Comparison of ENCODE assay signal across 10 mouse cellular contexts in the genomic region with DNA sequence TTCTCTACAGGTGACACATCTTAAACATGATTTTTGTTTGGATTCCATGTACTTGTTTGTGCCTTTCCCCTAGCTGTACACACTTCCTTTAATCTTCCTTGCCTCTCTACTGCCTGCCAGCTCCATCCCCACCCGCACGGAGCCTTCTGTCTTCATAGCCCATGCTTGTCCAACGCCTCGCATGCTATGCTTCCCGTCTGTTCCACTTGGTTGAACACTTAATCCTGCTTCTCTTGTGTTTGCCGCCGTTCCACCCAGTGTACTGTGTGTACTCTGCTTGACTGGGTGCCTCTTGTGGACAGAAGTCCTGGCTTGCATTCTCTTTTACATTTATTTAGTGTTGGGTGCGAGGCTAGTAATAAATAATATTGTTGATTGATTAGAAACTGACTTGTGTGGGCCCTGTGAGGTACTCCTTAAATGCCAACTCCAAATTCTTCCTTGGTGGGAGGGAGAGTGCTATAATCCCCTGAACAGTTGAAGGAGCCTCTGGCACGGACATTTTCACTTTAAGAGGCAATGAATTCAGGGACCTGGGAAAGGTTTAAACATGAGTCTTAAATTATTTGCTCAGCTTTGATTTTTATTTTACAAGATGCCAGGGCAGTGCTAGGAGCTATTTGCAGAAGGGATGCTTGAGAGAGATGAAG.
DNase-seq lines count a peak whose midpoint lies in the region; ATAC-seq and TF ChIP-seq lines count a peak whose summit lies in the region.
"Had no signal": no experiment of that assay in that cellular context is flagged by ENCODE, and none has a peak within 500 bp of the region (broad histone marks: within the 10 kb centered on the region; RNA-seq: fewer than 3 reads in every experiment).

No protein-coding gene starts in this region.

- H3K36me3 ChIP-seq in forebrain, postnatal 0 days (ENCODE audit: insufficient read depth), result no peaks in the 10 kb centered on the region
- no peaks in the 10 kb centered on the region for H3K36me3 ChIP-seq in limb, embryonic 10.5 days
- no peaks in the 10 kb centered on the region for H3K36me3 ChIP-seq in heart, embryonic 11.5 days (ENCODE audit: control insufficient read depth, insufficient read depth, low read length)
- H3K36me3 ChIP-seq: embryonic facial prominence, embryonic 15.5 days; hindbrain, embryonic 12.5 days; limb, embryonic 12.5 days had no signal

- no peak overlapping the region for H3K4me3 ChIP-seq in forebrain, postnatal 0 days (ENCODE audit: low read depth, low read length)
- H3K4me3 ChIP-seq in limb, embryonic 10.5 days, result no peak overlapping the region
- no peak overlapping the region for H3K4me3 ChIP-seq in heart, embryonic 11.5 days (ENCODE audit: low read depth, low read length)
- H3K4me3 ChIP-seq: embryonic facial prominence, embryonic 15.5 days; hindbrain, embryonic 12.5 days; limb, embryonic 12.5 days had no signal

- H3K9me3 ChIP-seq in forebrain, postnatal 0 days (ENCODE audit: low read length), result no peaks in the 10 kb centered on the region
- H3K9me3 ChIP-seq in limb, embryonic 10.5 days (replicated peaks), result no peaks in the 10 kb centered on the region
- H3K9me3 ChIP-seq in heart, embryonic 11.5 days (replicated peaks; ENCODE audit: control insufficient read depth, low read length), result no peaks in the 10 kb centered on the region
- H3K9me3 ChIP-seq: embryonic facial prominence, embryonic 15.5 days; hindbrain, embryonic 12.5 days; limb, embryonic 12.5 days had no signal

- no peak overlapping the region for H3K4me2 ChIP-seq in forebrain, postnatal 0 days (ENCODE audit: low read depth)
- H3K4me2 ChIP-seq in heart, embryonic 11.5 days, result no peak overlapping the region
- H3K4me2 ChIP-seq: embryonic facial prominence, embryonic 15.5 days; hindbrain, embryonic 12.5 days; limb, embryonic 12.5 days had no signal

- H3K9ac ChIP-seq in forebrain, postnatal 0 days, result no peak overlapping the region
- no peak overlapping the region for H3K9ac ChIP-seq in heart, embryonic 11.5 days (ENCODE audit: low read depth, low read length)
- H3K9ac ChIP-seq: embryonic facial prominence, embryonic 15.5 days; hindbrain, embryonic 12.5 days; limb, embryonic 12.5 days had no signal

- WGBS in forebrain, postnatal 0 days, result 29% methylated on average over 9 of the region's 9 CpGs
- 85% methylated on average over 9 of the region's 9 CpGs for WGBS in limb, embryonic 10.5 days
- 74% methylated on average over 9 of the region's 9 CpGs for WGBS in heart, embryonic 11.5 days (ENCODE audit: insufficient replicate concordance)

- H3K27me3 ChIP-seq in forebrain, postnatal 0 days (ENCODE audit: insufficient read depth, low read length), result no peaks in the 10 kb centered on the region
- no peaks in the 10 kb centered on the region for H3K27me3 ChIP-seq in limb, embryonic 10.5 days (ENCODE audit: low read depth, poor library complexity, severe bottlenecking)
- H3K27me3 ChIP-seq in heart, embryonic 11.5 days (ENCODE audit: control insufficient read depth, insufficient read depth, low read length), result no peaks in the 10 kb centered on the region
- H3K27me3 ChIP-seq: embryonic facial prominence, embryonic 15.5 days; hindbrain, embryonic 12.5 days; limb, embryonic 12.5 days had no signal

- ATAC-seq in forebrain, postnatal 0 days, result peak; percentile 51
- ATAC-seq in heart, embryonic 11.5 days (replicated peaks; ENCODE audit: insufficient number of reproducible peaks, low FRiP score, low TSS enrichment), result no peak

- TF ChIP-seq CTCF in forebrain, postnatal 0 days (IDR thresholded peaks at IDR 0.05; ENCODE audit: low read depth), result no peak

- no peaks in the 10 kb centered on the region for H3K4me1 ChIP-seq in forebrain, postnatal 0 days (ENCODE audit: insufficient read depth)
- no peaks in the 10 kb centered on the region for H3K4me1 ChIP-seq in limb, embryonic 10.5 days
- peaks cover 9% of the 10 kb centered on the region for H3K4me1 ChIP-seq in heart, embryonic 11.5 days (ENCODE audit: control insufficient read depth, insufficient read depth, low read length)
- H3K4me1 ChIP-seq: embryonic facial prominence, embryonic 15.5 days; hindbrain, embryonic 12.5 days had no signal

- peak; percentile 18 for DNase-seq in layer of hippocampus, adult 11-12 months (ENCODE audit: low spot score)
- DNase-seq in layer of hippocampus, postnatal 14 days (ENCODE audit: low spot score in 2 of 2), result no peak
- peak; percentile 40 for DNase-seq in brain, adult 2 months (ENCODE audit: low read depth, low spot score)
- peak; percentile 29 for DNase-seq in forebrain, postnatal 0 days
- DNase-seq in limb, embryonic 10.5 days (ENCODE audit: low spot score), result peak; percentile 19
- DNase-seq in frontal cortex, adult 2 months (ENCODE audit: extremely low spot score in 1 of 2, low spot score in 1 of 2), result no peak

- no peak overlapping the region for H3K27ac ChIP-seq in forebrain, postnatal 0 days (ENCODE audit: low read depth, low read length)
- H3K27ac ChIP-seq in limb, embryonic 10.5 days, result no peak overlapping the region
- H3K27ac ChIP-seq in heart, embryonic 11.5 days (ENCODE audit: low read depth, low read length), result no peak overlapping the region
- H3K27ac ChIP-seq: embryonic facial prominence, embryonic 15.5 days; hindbrain, embryonic 12.5 days; limb, embryonic 12.5 days had no signal

Comparison
In these comparisons a context has a peak if more than half of its experiments do, and no peak if none do; other contexts are left out.
1. DNase-seq: peak in layer of hippocampus, adult 11-12 months (single experiment), brain, adult 2 months (single experiment), forebrain, postnatal 0 days (single experiment) and limb, embryonic 10.5 days (single experiment); none in layer of hippocampus, postnatal 14 days (0 of 2) and frontal cortex, adult 2 months (0 of 2).